Mouse (Mus musculus) pancreas, adult 10 weeks (tissue): ENCODE data around the gene Eif4g1. TPM values are rescaled to one million over a fixed set of nuclear protein-coding genes. Genes with fewer than 3 reads are reported as not detected.

Experiments
- polyA plus RNA-seq: library from polyadenylated mRNA; stranded (reverse); fragments of 350-450 nt; fragmentation: Illumina TruSeq; extraction: RNeasy Lipid Tissue Mini Kit (QIAGEN cat#74804); gene quantifications from one replicate; pipeline ENCODE4 v1.2.3, GENCODE M21; 2015; ENCODE audit warnings: low read depth, low replicate concordance; ENCODE audit not compliant: insufficient read depth

The Eif4g1 gene
- 81.8 TPM for polyA plus RNA-seq

DNA sequence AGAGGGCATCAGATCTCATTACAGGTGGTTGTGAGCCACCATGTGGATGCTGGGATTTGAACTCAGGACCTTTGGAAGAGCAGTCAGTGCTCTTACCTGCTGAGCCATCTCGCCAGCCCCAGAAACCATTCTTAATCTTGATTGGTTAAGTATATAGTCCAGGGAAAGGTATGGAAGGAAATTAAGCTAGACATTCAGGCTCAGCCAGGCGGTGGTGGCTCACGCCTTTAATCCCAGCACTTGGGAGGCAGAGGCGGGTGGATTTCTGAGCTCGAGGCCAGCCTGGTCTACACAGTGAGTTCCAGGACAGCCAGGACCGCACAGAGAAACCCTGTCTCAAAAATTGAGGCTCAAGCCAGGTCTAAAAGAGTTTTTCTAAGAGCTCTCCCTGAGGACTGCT is at the start of gene Eif4g1:
TSS of gene Eif4g1 (plus strand) at position 301 of the 400 bp plus-strand sequence.

DNA sequence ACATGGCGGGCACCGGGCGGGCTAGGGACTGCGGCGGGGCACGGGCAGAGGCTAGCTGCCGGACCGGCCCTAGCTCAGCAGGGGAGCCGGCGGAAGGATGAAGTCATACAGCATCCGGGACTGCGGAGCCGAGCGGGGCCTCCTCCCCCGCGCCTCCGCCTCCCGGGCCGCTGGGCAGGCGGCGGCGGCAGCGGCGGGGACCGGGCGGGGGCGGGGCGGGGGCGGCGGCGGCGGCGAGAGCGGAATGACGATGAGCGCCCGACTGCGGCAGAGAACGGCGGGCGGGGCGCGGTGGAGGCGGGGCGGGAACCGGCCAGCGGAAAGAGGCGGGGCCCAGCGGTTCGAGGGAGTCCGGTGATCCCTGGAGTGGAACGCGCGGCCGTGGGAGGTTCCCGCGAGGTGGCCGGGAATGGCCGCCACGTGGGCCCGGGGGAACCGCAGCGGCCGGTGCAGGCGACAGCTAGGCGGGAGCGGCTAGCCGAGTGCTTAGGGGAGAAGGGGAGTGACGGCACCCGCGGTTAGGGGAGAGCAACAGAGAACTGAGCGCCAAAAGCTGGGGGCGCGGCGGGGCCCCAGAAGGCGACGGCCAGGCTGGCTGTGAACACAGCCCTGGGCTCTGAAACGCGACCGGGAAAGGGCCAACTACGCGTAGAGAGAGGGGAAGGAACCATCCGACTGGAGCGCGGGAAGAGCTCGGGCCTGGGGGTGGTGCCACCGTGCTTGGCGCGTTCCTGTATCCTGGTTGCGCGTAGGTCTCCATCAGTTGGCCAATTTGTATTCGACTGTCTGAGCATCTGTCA is 46.7 kb upstream of the Eif4g1 start, which contains the start of gene Camk2n2:
TSS of gene Camk2n2 (minus strand) at position 97 of the 800 bp plus-strand sequence.

DNA sequence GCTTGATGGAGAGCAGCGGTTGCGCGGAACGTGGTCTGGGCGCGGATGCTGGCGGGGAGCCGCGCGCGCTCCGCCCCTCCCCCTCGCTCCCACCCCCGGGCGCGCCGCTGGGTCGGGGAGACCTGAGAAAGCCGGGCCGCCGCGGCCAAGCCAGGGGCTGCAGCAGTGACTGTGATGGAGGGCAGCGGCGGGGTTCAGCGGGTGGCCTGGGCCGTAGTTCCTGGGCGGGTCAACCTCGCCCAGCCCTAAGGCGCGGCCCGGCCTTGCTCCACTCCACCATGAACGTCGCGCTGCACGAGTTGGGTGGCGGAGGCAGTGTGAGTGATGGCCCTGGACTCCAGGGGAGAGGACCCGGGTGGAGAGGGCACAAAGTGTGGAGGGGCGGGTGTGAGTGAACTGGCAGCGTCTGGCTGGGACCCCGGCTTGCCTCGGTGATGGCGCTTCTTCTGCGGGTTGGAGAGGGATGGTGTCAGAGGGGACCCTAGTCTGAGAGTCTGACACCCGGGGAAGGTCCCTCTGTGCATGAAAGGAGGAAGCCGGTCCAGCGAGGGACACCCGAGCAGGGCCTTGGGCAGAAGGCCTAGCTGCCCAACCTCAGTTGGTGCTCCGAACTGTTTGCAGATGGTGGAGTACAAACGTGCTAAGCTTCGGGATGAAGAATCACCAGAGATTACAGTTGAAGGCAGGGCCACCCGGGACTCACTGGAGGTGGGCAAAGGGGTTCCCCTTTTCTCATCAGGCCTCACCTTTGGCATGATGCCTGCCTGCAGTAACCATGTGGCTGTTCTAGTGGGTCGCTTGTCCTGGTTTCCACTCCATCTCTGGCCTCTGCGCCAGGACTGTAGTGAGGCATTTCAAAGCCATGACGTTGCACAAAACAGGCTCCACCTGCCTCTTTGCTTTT is 38.1 kb upstream of the Eif4g1 start, which contains the start of gene Ece2:
TSS of gene Ece2 (plus strand) at position 98 of the 904 bp plus-strand sequence.

DNA sequence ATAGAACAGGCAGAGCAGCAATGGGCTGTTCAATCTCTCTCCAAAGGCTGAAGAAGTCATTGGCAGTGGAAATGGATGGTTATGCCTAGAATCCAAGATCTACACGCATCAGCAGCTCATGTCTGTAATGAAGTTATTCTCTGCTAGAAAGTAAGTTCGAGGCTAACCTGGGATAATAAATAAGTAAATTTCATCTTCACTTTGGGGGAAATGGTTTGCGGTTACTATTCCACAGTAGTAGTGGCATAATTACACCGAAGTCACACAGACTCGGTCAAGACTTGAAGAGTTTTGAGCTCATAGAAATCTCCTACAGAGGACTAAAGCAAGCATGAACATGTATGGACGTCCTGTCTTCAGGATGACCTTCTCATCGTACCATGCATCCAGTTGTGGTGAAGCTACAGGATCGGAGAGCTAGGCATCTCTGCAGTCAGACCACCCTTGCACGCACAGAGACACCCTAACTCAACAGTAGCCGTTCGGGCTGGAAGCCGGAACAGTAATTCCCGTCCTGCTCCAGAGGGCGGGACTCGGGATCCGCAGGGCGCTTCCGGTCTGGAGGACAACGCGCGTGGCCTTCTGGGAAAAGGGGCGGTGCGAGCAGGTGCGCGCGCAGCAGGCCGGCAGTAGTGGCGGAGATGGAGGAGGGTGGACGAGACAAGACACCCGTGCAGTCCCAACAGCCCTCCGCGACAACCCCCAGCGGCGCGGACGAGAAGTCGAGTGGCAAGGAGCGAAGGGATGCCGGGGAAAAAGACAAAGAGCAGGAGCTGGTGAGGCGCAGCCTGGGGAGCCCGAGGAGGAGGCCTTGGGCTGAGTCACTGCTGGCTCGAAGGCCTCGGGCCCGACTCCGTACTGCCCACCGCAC is 16.8 kb upstream of the Eif4g1 start, which contains the start of gene Psmd2:
TSS of gene Psmd2 (plus strand) at position 577 of the 871 bp plus-strand sequence.

DNA sequence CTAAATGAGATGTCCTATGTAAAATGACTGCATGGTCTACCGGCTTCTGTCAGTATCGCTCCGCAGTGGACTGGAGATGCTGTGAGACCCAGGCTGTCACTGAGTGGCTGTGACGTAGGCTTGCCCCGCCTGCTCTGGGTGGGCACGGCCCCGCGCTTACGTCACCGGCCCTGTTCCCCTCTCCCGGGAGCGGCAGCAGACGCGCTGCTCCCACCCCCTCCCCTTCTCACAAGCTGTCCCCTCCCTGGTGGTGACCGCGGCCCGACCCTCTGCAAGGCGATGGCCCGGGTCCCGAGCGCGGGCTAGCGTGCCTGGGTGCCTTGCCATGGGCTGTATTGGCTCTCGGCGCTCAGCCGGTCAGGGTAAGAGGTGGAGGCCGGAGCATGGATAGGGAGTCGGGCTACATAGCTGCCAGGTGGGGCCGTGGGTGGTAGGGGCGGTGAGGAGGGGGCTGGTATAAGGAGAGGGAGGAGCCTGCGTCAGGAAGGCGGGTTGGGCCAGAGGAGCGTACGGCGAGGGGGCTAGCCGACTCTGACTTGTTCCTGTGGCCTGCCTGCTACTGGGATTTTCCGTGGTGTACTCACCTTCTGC is 25.1 kb downstream of the Eif4g1 start, which contains the start of gene Fam131a:
TSS of gene Fam131a (plus strand) at position 131 of the 591 bp plus-strand sequence.

DNA sequence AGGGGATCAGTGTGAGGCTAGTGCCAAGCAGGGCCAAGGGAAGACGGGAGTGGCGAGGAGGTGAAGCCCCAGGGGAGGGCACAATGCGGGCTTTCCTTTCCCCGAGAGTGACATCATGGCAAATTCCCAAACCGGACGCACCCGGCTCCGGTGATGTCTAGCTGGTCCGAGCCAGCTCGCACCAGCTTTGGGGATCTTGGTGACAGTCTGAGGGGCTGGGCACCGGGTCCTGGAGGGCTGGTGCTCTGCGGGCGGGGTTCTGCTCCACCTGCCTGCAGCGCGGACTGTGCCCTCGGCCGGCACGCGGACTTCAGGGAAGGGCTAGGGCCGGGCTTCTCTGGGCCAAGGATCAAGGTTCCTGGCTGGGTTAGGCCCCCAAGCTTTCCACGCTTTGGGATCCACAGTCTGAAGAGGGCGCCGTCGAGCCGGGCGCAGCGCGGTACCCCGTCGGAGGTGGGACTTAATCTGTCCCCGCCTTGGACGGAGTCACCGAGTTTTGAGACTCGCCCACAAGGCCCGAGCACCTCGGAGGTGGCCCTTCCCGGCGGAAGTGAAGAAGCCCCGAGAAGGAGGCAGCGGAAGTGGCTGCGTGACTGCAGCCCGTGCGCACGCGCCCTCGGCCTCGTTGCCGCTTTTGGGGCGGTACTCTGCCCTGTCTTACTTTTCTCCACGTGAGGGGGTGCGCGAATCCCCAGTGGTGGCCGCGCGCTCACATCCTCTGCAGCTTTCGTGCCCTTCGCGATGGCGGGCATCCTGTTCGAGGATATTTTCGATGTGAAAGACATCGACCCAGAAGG is 49.3 kb downstream of the Eif4g1 start, which contains the start of the genes Polr2h and Clcn2:
TSS of gene Polr2h (plus strand) at position 485 of the 797 bp plus-strand sequence.
TSS of gene Clcn2 (minus strand) at position 566 of the 797 bp plus-strand sequence.

DNA sequence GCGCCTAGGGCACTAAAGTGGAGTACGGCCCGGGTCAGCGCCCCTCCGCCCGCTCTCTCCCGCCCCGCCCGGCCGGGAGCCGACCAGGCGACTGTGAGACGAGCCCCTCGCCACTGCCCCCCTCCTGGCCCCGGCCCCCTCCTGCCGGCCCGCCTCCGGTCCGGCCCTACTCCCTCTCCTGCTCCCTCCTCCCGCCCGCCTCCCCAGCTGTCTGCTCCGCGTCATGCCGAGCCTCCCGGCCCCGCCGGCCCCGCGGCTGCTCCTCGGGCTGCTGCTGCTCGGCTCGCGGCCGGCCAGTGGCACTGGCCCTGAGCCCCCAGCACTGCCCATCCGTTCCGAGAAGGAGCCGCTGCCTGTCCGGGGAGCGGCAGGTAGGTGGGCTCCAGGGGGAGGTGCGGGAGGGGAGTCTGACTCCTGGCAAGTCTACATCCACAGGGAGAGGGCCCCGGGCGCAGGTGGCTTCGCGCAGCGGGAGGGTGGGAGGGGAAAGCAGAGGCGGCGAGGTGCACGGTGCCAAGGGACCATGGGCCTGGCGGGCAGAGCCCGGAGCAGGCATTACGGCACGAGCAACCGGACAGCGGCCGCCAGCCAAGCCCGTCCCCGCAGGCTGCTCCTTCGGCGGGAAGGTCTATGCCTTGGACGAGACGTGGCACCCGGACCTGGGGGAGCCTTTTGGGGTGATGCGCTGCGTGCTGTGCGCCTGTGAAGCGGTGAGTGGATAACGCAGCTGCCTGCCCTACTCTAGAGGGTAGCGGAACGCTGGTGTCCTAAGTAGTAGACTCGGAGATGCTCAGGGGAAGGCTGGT is 65.0 kb downstream of the Eif4g1 start, which contains the start of gene Chrd:
TSS of gene Chrd (plus strand) at position 203 of the 806 bp plus-strand sequence.

DNA sequence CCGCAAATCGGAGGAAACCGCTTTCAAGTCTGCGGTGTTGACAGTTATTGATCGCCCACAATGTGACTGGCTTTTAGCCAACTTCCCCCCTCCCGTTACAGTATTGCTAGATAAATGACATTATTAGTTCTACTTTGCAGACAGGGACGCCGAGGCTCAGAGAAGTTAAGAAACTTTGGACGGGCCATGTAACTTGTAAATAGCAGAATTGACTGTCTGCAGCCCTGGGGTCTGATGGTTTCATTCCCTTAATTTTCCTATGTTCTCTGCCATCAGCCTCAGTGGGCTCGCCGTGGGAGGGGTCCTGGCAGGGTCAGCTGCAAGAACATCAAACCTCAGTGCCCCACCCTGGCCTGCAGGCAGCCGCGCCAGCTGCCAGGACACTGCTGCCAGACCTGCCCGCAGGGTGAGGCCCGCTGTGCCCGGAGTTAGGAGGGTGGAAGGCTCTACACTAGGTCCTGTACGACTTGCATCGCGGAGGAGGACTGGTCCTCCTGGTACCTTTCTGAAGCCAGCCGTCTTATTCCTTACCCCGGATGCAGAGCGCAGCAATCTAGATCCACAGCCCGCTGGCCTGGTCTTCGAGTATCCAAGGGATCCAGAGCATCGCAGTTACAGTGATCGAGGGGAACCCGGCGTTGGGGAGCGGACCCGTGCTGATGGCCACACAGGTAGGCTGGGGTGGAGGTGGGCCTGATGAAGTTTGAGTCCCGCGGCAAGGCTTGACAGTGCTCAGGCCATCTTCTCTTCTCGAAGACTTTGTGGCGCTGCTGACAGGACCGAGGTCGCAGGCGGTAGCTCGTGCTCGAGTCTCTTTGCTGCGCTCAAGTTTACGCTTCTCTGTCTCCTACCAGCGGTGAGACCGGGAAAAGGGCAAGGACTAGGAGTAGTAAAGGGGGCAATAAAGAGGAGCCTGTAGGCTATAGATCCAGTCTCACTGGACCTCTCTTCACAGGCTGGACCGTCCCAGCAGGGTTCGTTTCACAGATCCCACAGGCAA is 65.9 kb downstream of the Eif4g1 start, which contains the start of gene Thpo:
TSS of gene Thpo (minus strand) at position 781 of the 1,000 bp plus-strand sequence.

Other genes with a start within 250 kb of the Eif4g1 start
- gene Abcc5, start 241.9 kb upstream of the Eif4g1 start, polyA plus RNA-seq, result 20.6 TPM
- gene Eif2b5, start 169.5 kb upstream of the Eif4g1 start, polyA plus RNA-seq, result 21.2 TPM
- 14.7 TPM for gene Dvl3, start 151.3 kb upstream of the Eif4g1 start, polyA plus RNA-seq
- 57.8 TPM for gene Ap2m1, start 132.8 kb upstream of the Eif4g1 start, polyA plus RNA-seq
- gene Abcf3, start 119.7 kb upstream of the Eif4g1 start, polyA plus RNA-seq, result 25.1 TPM
- gene Vwa5b2, start 78.8 kb upstream of the Eif4g1 start, polyA plus RNA-seq, result 12.7 TPM
- gene Eef1akmt4, start 56.7 kb upstream of the Eif4g1 start, polyA plus RNA-seq, result 4.9 TPM
- gene Gm49333, start 56.7 kb upstream of the Eif4g1 start, polyA plus RNA-seq, result not detected
- gene Alg3, start 56.6 kb upstream of the Eif4g1 start, polyA plus RNA-seq, result 9.1 TPM
- gene Camk2n2, start 47.0 kb upstream of the Eif4g1 start, polyA plus RNA-seq, result 3.7 TPM
- 0.79 TPM for gene Ece2, start 38.5 kb upstream of the Eif4g1 start, polyA plus RNA-seq
- gene Psmd2, start 16.7 kb upstream of the Eif4g1 start, polyA plus RNA-seq, result 33.6 TPM
- gene Fam131a, start 24.9 kb downstream of the Eif4g1 start, polyA plus RNA-seq, result 3.5 TPM
- 9.7 TPM for gene Polr2h, start 49.4 kb downstream of the Eif4g1 start, polyA plus RNA-seq
- 4.5 TPM for gene Clcn2, start 49.4 kb downstream of the Eif4g1 start, polyA plus RNA-seq
- 1.8 TPM for gene Chrd, start 64.8 kb downstream of the Eif4g1 start, polyA plus RNA-seq
- gene Thpo, start 66.2 kb downstream of the Eif4g1 start, polyA plus RNA-seq, result not detected